Mouse (Mus musculus) c-Kit-negative CD71-positive TER-119-positive erythroid progenitor cells, embryonic 14.5 days (primary cell): ENCODE results near the gene Hist1h1e.

Experiments used
- DNase-seq: peaks from one replicate; pipeline ENCODE4 v3.0.0-alpha.2; 2013; ENCODE audit warnings: low read depth, low spot score

Hist1h1e gene

GRCm38 (mm10) chr13:23622175-23622671 is at the start of gene Hist1h1e:
Gene Hist1h1e, minus strand, starts transcription at chr13:23622558.
- DNase-seq: peak; percentile 90

GRCm38 (mm10) chr13:23662536-23662935 is 40.2 kb upstream of the Hist1h1e start:
- no peak for DNase-seq

- no peak for DNase-seq
Measured at GRCm38 (mm10) chr13:23659636-23660366, 37.4 kb upstream of the Hist1h1e start.

GRCm38 (mm10) chr13:23630653-23631052 is 8.3 kb upstream of the Hist1h1e start:
- no peak for DNase-seq

GRCm38 (mm10) chr13:23622861-23623450 is 598 bp upstream of the Hist1h1e start:
- peak; percentile 52 for DNase-seq

GRCm38 (mm10) chr13:23621532-23622174 is 705 bp downstream of the Hist1h1e start:
- DNase-seq: peak; percentile 86

GRCm38 (mm10) chr13:23620733-23621531 is 1.4 kb downstream of the Hist1h1e start, which contains the start of gene Hist1h2be:
Gene Hist1h2be, minus strand, starts transcription at chr13:23621124.
- DNase-seq: peak; percentile 87

- peak; percentile 28 for DNase-seq
Measured at GRCm38 (mm10) chr13:23620056-23620732, 2.2 kb downstream of the Hist1h1e start.

GRCm38 (mm10) chr13:23611638-23612037 is 10.7 kb downstream of the Hist1h1e start:
- no peak for DNase-seq

- DNase-seq: no peak
Measured at GRCm38 (mm10) chr13:23610393-23610792, 12.0 kb downstream of the Hist1h1e start.

- DNase-seq: no peak
Measured at GRCm38 (mm10) chr13:23609844-23610243, 12.5 kb downstream of the Hist1h1e start.

GRCm38 (mm10) chr13:23609209-23609608 is 13.1 kb downstream of the Hist1h1e start:
- peak; percentile 62 for DNase-seq

- no peak for DNase-seq
Measured at GRCm38 (mm10) chr13:23605052-23605451, 17.3 kb downstream of the Hist1h1e start.

GRCm38 (mm10) chr13:23604452-23604851 is 17.9 kb downstream of the Hist1h1e start:
- DNase-seq: no peak

GRCm38 (mm10) chr13:23603182-23603699 is 19.1 kb downstream of the Hist1h1e start:
- DNase-seq: no peak

GRCm38 (mm10) chr13:23597957-23598356 is 24.4 kb downstream of the Hist1h1e start:
- peak; percentile 90 for DNase-seq

GRCm38 (mm10) chr13:23595622-23596372 is 26.6 kb downstream of the Hist1h1e start:
- DNase-seq: peak; percentile 65

- no peak for DNase-seq
Measured at GRCm38 (mm10) chr13:23595185-23595584, 27.2 kb downstream of the Hist1h1e start.

- DNase-seq: no peak
Measured at GRCm38 (mm10) chr13:23593051-23593770, 29.1 kb downstream of the Hist1h1e start.
